Mouse (Mus musculus): ENCODE data around the gene Tsc22d4.

- TF ChIP-seq POLR2A (IDR thresholded peaks at IDR 0.05; ENCODE audit: borderline replicate concordance, insufficient read depth, low read length) (no peak), CTCF (IDR thresholded peaks at IDR 0.05; ENCODE audit: borderline replicate concordance, insufficient read depth, low read depth, low read length) (peak; percentile 97)
Measured at GRCm38 (mm10) chr5:137756882-137757661, 11.5 kb downstream of the Tsc22d4 start.

All from cerebellum, adult 2 months (tissue).